Mouse (Mus musculus) megakaryocyte, embryonic 14.5 days (primary cell): Measurements from ENCODE around the gene Depdc1b. TPM values are rescaled to one million over a fixed set of nuclear protein-coding genes. Genes with fewer than 3 reads are reported as not detected.

ENCODE experiments used
- H3K27me3 ChIP-seq: replicated peaks from 2 replicates; pipeline ENCODE3; 2012; ENCODE audit warnings: inconsistent platforms
- H3K36me3 ChIP-seq: replicated peaks from 2 replicates; pipeline ENCODE3; 2012; ENCODE audit warnings: low read length, inconsistent platforms, mixed read lengths
- H3K4me1 ChIP-seq: 2 replicates; pipeline ENCODE4 v1.6.1; 2012; ENCODE audit warnings: inconsistent platforms
- H3K4me3 ChIP-seq: replicated peaks from 2 replicates; pipeline ENCODE3; 2012; ENCODE audit warnings: moderate library complexity, mild to moderate bottlenecking, inconsistent platforms
- H3K9me3 ChIP-seq: 2 replicates; pipeline ENCODE4 v1.6.1; 2012; ENCODE audit warnings: inconsistent platforms
- FLI1 ChIP-seq: IDR thresholded peaks from 2 replicates; pipeline ENCODE4 v1.6.1; 2012; ENCODE audit warnings: low read length, inconsistent platforms, mixed read lengths
- GATA1 ChIP-seq: IDR thresholded peaks from 3 replicates; pipeline ENCODE4 v1.6.1; 2012; ENCODE audit warnings: mixed read lengths, low read length, inconsistent platforms, borderline replicate concordance
- polyA plus RNA-seq: library from polyadenylated mRNA; stranded (reverse); fragments of >175 nt; gene quantifications from 2 replicates; pipeline ENCODE4 v1.2.3, GENCODE M21; 2012; ENCODE audit warnings: low replicate concordance; ENCODE audit not compliant: insufficient read depth

Gene Depdc1b
- polyA plus RNA-seq, 1 experiment = 4.7 TPM

DNA sequence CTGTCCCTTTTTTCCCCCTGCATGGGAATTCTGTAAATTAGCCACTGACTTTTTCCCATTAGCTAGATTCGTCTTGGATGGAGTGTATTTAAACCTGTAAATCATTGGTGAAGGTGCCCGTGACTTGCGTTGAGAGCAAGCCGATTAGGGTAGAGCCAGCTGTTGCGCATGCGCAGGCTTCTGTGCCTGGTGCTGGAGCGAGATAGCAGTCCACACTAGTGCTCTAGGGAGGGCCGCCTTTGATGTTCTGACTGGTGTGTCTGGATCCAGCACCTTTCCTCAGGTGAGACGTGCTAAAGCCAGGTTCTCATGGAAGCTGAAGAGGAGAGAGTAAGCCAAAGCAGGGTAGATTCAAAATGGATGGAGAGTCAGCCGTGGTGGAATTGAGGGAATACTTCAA, 10.2 kb downstream of the Depdc1b start:
- Histone ChIP-seq H3K9me3 (no peaks in the 10 kb centered on the region), H3K4me3 (no peak overlapping the region), H3K27me3 (no peaks in the 10 kb centered on the region), H3K36me3 (peaks cover 83% of the 10 kb centered on the region), H3K4me1 (peaks cover 51% of the 10 kb centered on the region)
- TF ChIP-seq FLI1 (no peak), GATA1 (no peak)

DNA sequence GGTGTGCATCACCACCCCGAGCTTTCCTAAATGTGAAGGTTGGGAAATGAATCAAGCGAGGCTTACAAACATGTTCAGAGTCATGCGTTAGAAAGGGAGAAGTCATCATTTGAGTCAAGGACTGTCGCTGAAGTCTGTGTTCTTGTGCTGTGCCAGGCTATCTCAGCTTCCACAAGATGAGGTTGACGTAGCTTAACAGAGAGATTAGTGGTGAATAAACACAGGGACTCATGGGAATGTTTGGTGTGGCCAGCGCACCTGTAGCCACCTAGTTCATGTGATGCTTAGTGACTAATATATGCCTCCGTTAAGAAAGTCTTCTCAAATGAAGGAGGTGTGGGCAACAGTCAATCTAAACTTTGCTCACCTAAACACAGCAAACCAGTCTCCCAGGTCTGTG, 10.9 kb downstream of the Depdc1b start:
- TF ChIP-seq GATA1 (no peak), FLI1 (no peak)

DNA sequence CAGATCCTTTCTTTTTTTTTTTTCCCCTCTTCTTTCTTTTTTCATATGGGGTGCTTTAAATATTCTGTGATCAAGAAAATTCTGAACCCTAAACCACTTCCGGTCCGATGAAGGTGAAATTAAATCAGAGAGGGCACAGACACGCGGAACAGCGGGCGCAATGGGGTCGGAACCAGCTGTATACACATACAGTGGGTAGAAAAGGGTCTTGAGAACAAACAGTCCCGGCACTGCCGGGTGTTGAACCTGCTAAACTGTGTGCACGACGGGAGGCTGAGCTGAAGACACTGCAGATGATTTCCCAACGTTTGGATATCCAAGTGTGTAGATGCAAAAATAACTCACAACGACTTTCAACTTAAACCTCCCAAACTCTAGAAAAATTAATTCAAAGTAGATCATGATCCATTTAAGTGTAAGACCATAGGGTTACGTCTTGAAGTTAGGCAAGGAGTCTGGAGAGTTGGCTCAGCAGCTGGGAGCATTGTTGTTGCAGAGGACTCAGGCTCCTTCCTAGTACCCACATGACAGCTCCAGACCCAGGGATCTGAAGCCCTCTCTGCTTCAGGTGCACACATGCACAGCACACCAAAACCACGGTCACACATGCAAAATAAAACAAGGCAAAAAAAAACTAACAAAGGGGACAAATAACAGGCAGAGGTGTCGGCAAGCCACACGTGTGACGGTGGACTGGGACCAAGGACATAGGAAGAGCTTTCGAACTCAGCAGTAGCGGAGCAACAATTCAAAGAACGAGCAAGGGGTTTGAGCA, 12.5 kb downstream of the Depdc1b start:
- Histone ChIP-seq H3K4me3 (no peak overlapping the region), H3K9me3 (0 out of 2 replicates have a peak, but pooled peaks cover 3% of the 10 kb centered on the region), H3K27me3 (no peaks in the 10 kb centered on the region), H3K4me1 (peaks cover 37% of the 10 kb centered on the region), H3K36me3 (peaks cover 81% of the 10 kb centered on the region)
- TF ChIP-seq FLI1 (no peak), GATA1 (no peak)

More for the DNA sequence above, 10.9 kb downstream of the Depdc1b start:
- no peaks in the 10 kb centered on the region for H3K27me3 ChIP-seq
- H3K36me3 ChIP-seq = peaks cover 82% of the 10 kb centered on the region
- H3K9me3 ChIP-seq = 0 out of 2 replicates have a peak, but pooled peaks cover 3% of the 10 kb centered on the region
- no peak overlapping the region for H3K4me3 ChIP-seq
- H3K4me1 ChIP-seq = peaks cover 44% of the 10 kb centered on the region

DNA sequence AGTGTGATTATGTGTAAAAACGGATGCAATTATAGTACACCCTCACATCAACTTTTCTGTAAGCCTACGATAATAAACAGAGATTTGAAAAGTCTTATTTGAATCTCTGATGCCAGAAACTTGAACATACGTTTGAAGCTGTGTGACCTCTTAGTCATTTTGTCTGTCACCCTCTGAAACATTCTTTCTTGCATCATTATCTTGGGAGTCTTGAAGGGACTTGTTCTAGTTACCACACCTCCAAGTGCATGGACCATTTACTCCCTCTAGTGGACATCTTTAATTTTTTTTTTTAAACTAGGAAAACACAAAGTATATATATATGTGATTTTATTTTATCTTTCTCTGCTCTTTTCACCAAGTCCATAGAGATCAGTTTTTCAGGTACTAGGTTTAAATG, 13.6 kb downstream of the Depdc1b start:
- TF ChIP-seq FLI1 (no peak), GATA1 (no peak)
- H3K4me3 ChIP-seq = no peak overlapping the region
- H3K27me3 ChIP-seq = no peaks in the 10 kb centered on the region
- peaks cover 44% of the 10 kb centered on the region for H3K4me1 ChIP-seq
- 0 out of 2 replicates have a peak, but pooled peaks cover 3% of the 10 kb centered on the region for H3K9me3 ChIP-seq
- H3K36me3 ChIP-seq = peaks cover 80% of the 10 kb centered on the region

DNA sequence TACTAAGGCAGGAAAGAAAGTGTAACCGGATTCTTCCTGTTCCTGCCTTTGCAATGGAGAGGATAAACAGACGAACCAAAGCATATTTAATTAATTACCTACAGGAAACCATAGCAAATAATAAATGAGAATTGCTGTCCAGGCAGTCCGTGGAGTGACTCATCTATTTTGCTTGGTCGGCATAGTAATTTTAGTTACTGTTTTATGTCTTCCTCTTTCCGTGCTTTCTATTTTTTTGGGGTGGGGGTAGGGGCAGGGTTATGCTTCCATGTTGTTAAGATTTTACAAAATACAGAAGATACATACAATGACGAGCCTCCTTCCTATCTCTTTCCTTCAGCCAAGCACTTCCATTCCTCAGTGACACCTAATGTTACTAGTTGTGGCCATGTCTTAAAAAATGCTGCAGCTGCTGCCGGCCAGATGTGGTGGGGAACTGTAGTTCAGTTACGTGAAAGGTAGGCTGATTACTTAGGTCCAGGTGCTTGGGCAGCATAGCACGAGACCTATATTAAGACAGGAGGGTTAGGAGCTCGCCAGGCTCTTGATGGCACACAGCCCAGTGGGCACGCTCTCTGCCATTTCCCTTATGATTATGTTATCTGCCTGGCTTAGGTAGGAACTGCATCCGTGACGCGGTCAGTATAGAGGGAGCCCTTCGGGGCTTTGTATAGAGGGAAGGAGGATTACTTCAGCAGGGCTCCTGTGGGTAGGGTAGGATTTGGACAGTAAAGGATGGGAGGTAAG, 19.3 kb downstream of the Depdc1b start:
- Histone ChIP-seq H3K4me3 (peak overlapping the region; percentile 53), H3K36me3 (peaks cover 90% of the 10 kb centered on the region), H3K4me1 (peaks cover 68% of the 10 kb centered on the region), H3K27me3 (no peaks in the 10 kb centered on the region), H3K9me3 (0 out of 2 replicates have a peak, but pooled peaks cover 3% of the 10 kb centered on the region)
- TF ChIP-seq GATA1 = no peak
- TF ChIP-seq FLI1 = no peak

DNA sequence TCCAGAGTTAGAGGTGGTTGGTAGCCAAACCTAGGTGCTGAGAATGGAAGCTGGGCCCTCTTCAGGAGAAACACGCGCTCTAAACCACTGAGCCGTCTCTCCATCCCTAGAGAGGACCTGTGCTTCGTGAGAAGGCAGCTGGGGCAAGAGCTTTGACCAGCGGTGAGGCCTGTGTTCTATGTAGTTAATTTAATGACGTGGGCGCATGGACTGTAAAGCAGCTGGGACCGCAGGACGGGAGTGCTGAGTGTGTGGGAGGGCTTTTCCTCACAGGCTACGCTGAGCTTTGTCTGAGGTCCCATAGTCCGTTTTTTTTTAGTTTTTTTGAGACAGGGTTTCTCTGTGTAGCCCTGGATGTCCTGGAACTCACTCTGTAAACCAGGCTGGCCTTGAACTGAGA, 20.1 kb downstream of the Depdc1b start:
- no peak overlapping the region for H3K4me3 ChIP-seq
- no peak for TF ChIP-seq FLI1
- no peak for TF ChIP-seq GATA1
- H3K36me3 ChIP-seq = peaks cover 92% of the 10 kb centered on the region
- 0 out of 2 replicates have a peak, but pooled peaks cover 3% of the 10 kb centered on the region for H3K9me3 ChIP-seq
- H3K27me3 ChIP-seq = no peaks in the 10 kb centered on the region
- peaks cover 68% of the 10 kb centered on the region for H3K4me1 ChIP-seq

DNA sequence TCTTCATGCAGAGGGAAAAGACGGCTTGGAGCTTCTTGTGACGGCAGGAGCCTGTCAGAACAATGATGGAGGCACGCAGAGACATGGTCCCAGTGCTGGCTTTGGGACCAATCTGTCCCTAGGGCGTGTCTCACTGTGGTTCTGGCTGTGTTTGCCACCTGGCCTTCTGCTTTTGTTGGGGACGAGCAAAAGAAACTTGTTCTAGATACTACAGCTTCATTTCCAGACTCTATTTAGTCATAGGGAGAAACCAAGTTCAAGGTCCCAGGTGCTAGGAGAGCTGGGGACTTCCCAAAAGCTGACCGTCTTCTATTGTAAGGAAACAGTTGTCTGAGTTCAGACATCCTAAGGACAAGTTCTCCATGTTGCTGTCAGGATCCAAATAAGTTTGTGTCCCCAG, 21.2 kb downstream of the Depdc1b start:
- TF ChIP-seq GATA1 = no peak
- TF ChIP-seq FLI1 = no peak
- no peak overlapping the region for H3K4me3 ChIP-seq
- no peaks in the 10 kb centered on the region for H3K27me3 ChIP-seq
- no peaks in the 10 kb centered on the region for H3K9me3 ChIP-seq
- H3K4me1 ChIP-seq = peaks cover 77% of the 10 kb centered on the region
- H3K36me3 ChIP-seq = peaks cover 94% of the 10 kb centered on the region

DNA sequence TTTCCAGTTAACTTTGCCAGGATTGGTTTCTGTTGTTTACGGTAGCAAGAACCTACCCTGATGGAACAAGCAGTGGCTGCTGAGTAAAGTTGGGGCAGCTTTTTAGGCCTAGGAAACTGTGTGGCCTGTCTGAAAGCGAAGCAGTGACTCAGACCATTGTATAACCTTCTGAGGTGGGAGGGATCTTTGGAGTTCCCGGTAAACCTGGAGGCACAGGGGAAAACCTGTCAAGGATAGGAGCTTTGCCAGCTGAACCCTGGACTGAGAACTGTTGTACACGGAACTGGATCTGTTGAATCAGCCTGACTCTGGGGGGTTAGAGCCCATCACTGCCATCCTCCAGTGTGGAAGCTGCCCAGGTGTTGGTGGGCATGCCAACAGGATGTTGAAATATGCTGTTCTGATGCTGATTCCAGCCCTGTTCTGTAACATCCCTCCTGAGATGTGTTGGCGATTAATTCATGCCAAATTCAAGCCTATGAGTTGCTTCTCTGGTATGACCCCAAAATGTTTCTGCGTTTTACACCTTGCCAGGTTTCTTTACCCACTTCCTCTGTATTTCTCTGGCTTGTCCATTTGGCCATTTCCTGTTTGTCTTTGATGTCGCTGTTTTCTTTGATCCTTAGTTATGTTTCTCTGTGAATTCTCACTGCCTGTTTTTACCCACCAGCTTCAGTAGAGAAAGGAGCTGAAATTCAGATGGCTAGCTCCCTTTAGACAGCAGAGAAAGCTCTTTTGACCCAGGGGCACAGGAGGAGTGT, 22.1 kb downstream of the Depdc1b start:
- H3K4me1 ChIP-seq = peaks cover 77% of the 10 kb centered on the region
- no peaks in the 10 kb centered on the region for H3K27me3 ChIP-seq
- peaks cover 88% of the 10 kb centered on the region for H3K36me3 ChIP-seq
- H3K9me3 ChIP-seq = no peaks in the 10 kb centered on the region
- no peak for TF ChIP-seq GATA1
- no peak for TF ChIP-seq FLI1
- no peak overlapping the region for H3K4me3 ChIP-seq

DNA sequence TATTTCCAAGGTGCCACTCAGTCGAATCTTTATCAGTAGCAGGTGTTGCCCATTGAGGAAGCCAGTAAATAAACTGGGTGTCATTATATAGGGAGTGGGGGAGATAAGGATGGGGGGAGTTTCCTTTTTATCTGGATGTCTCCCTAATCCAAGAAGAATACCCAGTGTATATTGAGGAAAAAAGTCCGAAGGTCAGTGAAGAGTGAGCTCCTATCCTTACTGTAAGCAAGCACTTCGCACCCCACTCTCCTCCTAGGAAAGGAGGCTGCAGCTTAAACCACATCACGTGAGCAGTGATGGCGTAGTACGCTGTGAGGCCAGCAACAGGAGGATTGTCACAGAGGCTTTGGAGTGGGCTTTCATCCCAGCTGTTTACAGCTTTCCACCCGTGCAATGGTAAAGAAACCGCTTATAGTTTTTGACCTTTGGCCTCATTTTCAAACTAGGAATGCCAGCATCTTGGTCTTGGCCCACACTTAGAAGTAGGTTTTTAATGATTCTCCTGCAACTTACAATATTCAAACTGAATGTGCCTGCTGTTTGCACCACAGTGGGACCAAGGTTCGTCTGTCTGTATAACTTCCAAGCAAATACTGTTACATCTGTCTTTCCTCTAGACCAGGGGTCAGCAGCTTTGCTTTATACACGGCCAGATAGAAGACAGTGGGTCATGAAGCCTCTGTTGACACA, 23.9 kb downstream of the Depdc1b start:
- Histone ChIP-seq H3K27me3 (no peaks in the 10 kb centered on the region), H3K36me3 (peaks cover 73% of the 10 kb centered on the region), H3K9me3 (no peaks in the 10 kb centered on the region), H3K4me1 (peaks cover 61% of the 10 kb centered on the region), H3K4me3 (no peak overlapping the region)
- TF ChIP-seq GATA1 (no peak), FLI1 (no peak)
